Comparison of ENCODE assay signal across 20 mouse cellular contexts in the genomic region with DNA sequence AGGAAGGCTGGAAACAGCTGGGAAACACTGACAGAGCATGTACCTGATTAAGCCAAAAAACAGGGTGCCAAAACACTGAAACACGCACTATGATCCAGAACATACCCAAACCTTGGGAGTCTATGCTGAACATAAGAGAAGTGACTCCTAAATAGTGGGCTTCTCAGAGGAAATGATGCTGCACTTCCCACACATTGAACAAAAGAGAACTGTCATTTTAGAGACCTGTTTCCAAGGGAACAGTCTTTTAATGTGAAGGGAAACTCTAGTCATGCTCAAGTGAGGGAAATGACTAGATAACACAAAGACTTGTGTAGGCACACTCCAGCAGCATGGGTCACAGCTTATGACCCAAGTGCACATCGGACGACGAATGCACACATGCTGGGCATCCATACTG.
DNase-seq lines count a peak whose midpoint lies in the region; ATAC-seq lines count a peak whose summit lies in the region.
"Had no signal": no experiment of that assay in that cellular context is flagged by ENCODE, and none has a peak within 500 bp of the region (broad histone marks: within the 10 kb centered on the region; RNA-seq: fewer than 3 reads in every experiment).

No protein-coding gene starts in this region.

- 82% methylated on average over 4 of the region's 4 CpGs for WGBS in heart, embryonic 11.5 days (ENCODE audit: insufficient replicate concordance)

- H3K9ac ChIP-seq in heart, embryonic 11.5 days (ENCODE audit: low read depth, low read length) = no peak overlapping the region
- H3K9ac ChIP-seq: embryonic facial prominence, embryonic 12.5 days; forebrain, embryonic 12.5 days; heart, embryonic 12.5 days; intestine, embryonic 15.5 days; liver, embryonic 13.5 days; midbrain, embryonic 12.5 days; stomach, embryonic 15.5 days had no signal

- no peaks in the 10 kb centered on the region for H3K36me3 ChIP-seq in heart, embryonic 11.5 days (ENCODE audit: control insufficient read depth, insufficient read depth, low read length)
- no peaks in the 10 kb centered on the region for H3K36me3 ChIP-seq in megakaryocyte, embryonic 14.5 days (replicated peaks; ENCODE audit: low read length)
- H3K36me3 ChIP-seq: embryonic facial prominence, embryonic 12.5 days; forebrain, embryonic 12.5 days; heart, embryonic 12.5 days; hindbrain, embryonic 10.5 days; intestine, embryonic 15.5 days; limb, embryonic 10.5 days; liver, embryonic 13.5 days; midbrain, embryonic 12.5 days; stomach, embryonic 15.5 days had no signal

- H3K4me1 ChIP-seq in heart, embryonic 11.5 days (ENCODE audit: control insufficient read depth, insufficient read depth, low read length) = 0 out of 2 replicates have a peak, but pooled peaks cover 3% of the 10 kb centered on the region
- H3K4me1 ChIP-seq in megakaryocyte, embryonic 14.5 days = peaks cover 76% of the 10 kb centered on the region
- H3K4me1 ChIP-seq: forebrain, embryonic 12.5 days had no signal

- no peak overlapping the region for H3K4me2 ChIP-seq in heart, embryonic 11.5 days
- H3K4me2 ChIP-seq: embryonic facial prominence, embryonic 12.5 days; forebrain, embryonic 12.5 days; heart, embryonic 12.5 days; intestine, embryonic 15.5 days; liver, embryonic 13.5 days; midbrain, embryonic 12.5 days; stomach, embryonic 15.5 days had no signal

- ATAC-seq in heart, embryonic 11.5 days (replicated peaks; ENCODE audit: insufficient number of reproducible peaks, low FRiP score, low TSS enrichment) = no peak
- ATAC-seq: intestine, embryonic 15.5 days; Patski had no signal

- DNase-seq in heart, adult 11 months = peak; percentile 83
- peak; percentile 10 for DNase-seq in layer of hippocampus, adult 9-10 months (ENCODE audit: low spot score)
- DNase-seq in layer of hippocampus, adult 9-11 months = no peak
- DNase-seq in Muller cell, postnatal 12 days (ENCODE audit: inconsistent ontology term) = peak; percentile 25
- DNase-seq in thymus, postnatal 10 days (ENCODE audit: low spot score in 2 of 2) = no peak
- DNase-seq: cerebellum, adult 9-10 months; gastrocnemius, postnatal 10 days; liver, embryonic 13.5 days; lung, postnatal 10 days had no signal

- H3K9me3 ChIP-seq in heart, embryonic 11.5 days (replicated peaks; ENCODE audit: control insufficient read depth, low read length) = no peaks in the 10 kb centered on the region; the same call in 1 of the 2 replicates
- peaks cover 3% of the 10 kb centered on the region for H3K9me3 ChIP-seq in megakaryocyte, embryonic 14.5 days
- H3K9me3 ChIP-seq: embryonic facial prominence, embryonic 12.5 days; forebrain, embryonic 12.5 days; heart, embryonic 12.5 days; hindbrain, embryonic 10.5 days; intestine, embryonic 15.5 days; limb, embryonic 10.5 days; liver, embryonic 13.5 days; midbrain, embryonic 12.5 days; stomach, embryonic 15.5 days had no signal

- H3K4me3 ChIP-seq in heart, embryonic 11.5 days (ENCODE audit: low read depth, low read length) = no peak overlapping the region
- peak overlapping the region; percentile 65 for H3K4me3 ChIP-seq in megakaryocyte, embryonic 14.5 days (replicated peaks)
- H3K4me3 ChIP-seq: embryonic facial prominence, embryonic 12.5 days; forebrain, embryonic 12.5 days; heart, embryonic 12.5 days; hindbrain, embryonic 10.5 days; intestine, embryonic 15.5 days; limb, embryonic 10.5 days; liver, embryonic 13.5 days; midbrain, embryonic 12.5 days; stomach, embryonic 15.5 days had no signal

- no peak overlapping the region for H3K27ac ChIP-seq in heart, embryonic 11.5 days (ENCODE audit: low read depth, low read length)
- H3K27ac ChIP-seq: embryonic facial prominence, embryonic 12.5 days; forebrain, embryonic 12.5 days; hindbrain, embryonic 10.5 days; intestine, embryonic 15.5 days; limb, embryonic 10.5 days; midbrain, embryonic 12.5 days; stomach, embryonic 15.5 days had no signal

- H3K27me3 ChIP-seq in heart, embryonic 11.5 days (ENCODE audit: control insufficient read depth, insufficient read depth, low read length) = no peaks in the 10 kb centered on the region
- peaks cover 8% of the 10 kb centered on the region for H3K27me3 ChIP-seq in megakaryocyte, embryonic 14.5 days (replicated peaks)
- H3K27me3 ChIP-seq: embryonic facial prominence, embryonic 12.5 days; forebrain, embryonic 12.5 days; heart, embryonic 12.5 days; intestine, embryonic 15.5 days; liver, embryonic 13.5 days; midbrain, embryonic 12.5 days; Patski; stomach, embryonic 15.5 days had no signal

Comparison
In these comparisons a context has a peak if more than half of its experiments do, and no peak if none do; other contexts are left out.
1. DNase-seq: peak in heart, adult 11 months (single experiment), layer of hippocampus, adult 9-10 months (single experiment) and Muller cell, postnatal 12 days (single experiment); none in layer of hippocampus, adult 9-11 months (single experiment) and thymus, postnatal 10 days (0 of 2).